ENCODE assay signal across 9 mouse cellular contexts in genomic region chr17:25732082-25732481, GRCm38 (mm10). TPM values are rescaled to one million over a fixed set of nuclear protein-coding genes. Genes with fewer than 3 reads are reported as not detected.
A peak's percentile ranks its signal among the peaks of the same experiment; 100 is the strongest.
DNase-seq lines count a peak whose midpoint lies in the region; ATAC-seq and TF ChIP-seq lines count a peak whose summit lies in the region.
"Had no signal": no experiment of that assay in that cellular context is flagged by ENCODE, and none has a peak within 500 bp of the region (broad histone marks: within the 10 kb centered on the region; RNA-seq: fewer than 3 reads in every experiment).

No protein-coding gene starts in this region.

- H3K27ac ChIP-seq in midbrain, embryonic 11.5 days (ENCODE audit: low read depth, low read length), result no peak overlapping the region
- H3K27ac ChIP-seq in midbrain, embryonic 13.5 days, result no peak overlapping the region
- H3K27ac ChIP-seq in kidney, postnatal 0 days, result no peak overlapping the region
- H3K27ac ChIP-seq in liver, embryonic 14.5 days, result no peak overlapping the region
- H3K27ac ChIP-seq: hindbrain, embryonic 15.5 days had no signal

- no peaks in the 10 kb centered on the region for H3K9me3 ChIP-seq in midbrain, embryonic 11.5 days (ENCODE audit: control insufficient read depth, low read length)
- no peaks in the 10 kb centered on the region for H3K9me3 ChIP-seq in midbrain, embryonic 13.5 days
- no peaks in the 10 kb centered on the region for H3K9me3 ChIP-seq in kidney, postnatal 0 days (replicated peaks; ENCODE audit: low read length)
- no peaks in the 10 kb centered on the region for H3K9me3 ChIP-seq in liver, embryonic 14.5 days (ENCODE audit: control insufficient read depth, low read length)
- H3K9me3 ChIP-seq: hindbrain, embryonic 15.5 days had no signal

- H3K36me3 ChIP-seq in midbrain, embryonic 11.5 days (ENCODE audit: control insufficient read depth, insufficient read depth, low read length), result no peaks in the 10 kb centered on the region
- H3K36me3 ChIP-seq in midbrain, embryonic 13.5 days, result peaks cover 17% of the 10 kb centered on the region
- H3K36me3 ChIP-seq in kidney, postnatal 0 days (ENCODE audit: insufficient read depth, low read length), result 0 out of 2 replicates have a peak, but pooled peaks cover 3% of the 10 kb centered on the region
- H3K36me3 ChIP-seq in liver, embryonic 14.5 days (replicated peaks; ENCODE audit: control insufficient read depth, insufficient read depth, low read depth), result no peaks in the 10 kb centered on the region

- no peak overlapping the region for H3K9ac ChIP-seq in midbrain, embryonic 11.5 days (ENCODE audit: low read length)
- no peak overlapping the region for H3K9ac ChIP-seq in midbrain, embryonic 13.5 days (replicated peaks)
- H3K9ac ChIP-seq in kidney, postnatal 0 days (ENCODE audit: low read depth, low read length), result no peak overlapping the region
- H3K9ac ChIP-seq in liver, embryonic 14.5 days (replicated peaks), result no peak overlapping the region
- H3K9ac ChIP-seq: hindbrain, embryonic 15.5 days had no signal

- TF ChIP-seq CTCF in brain, embryonic 14.5 days (IDR thresholded peaks at IDR 0.05; ENCODE audit: borderline replicate concordance, extremely low read depth, insufficient read depth, insufficient read length), result peak; percentile 93
- peak; percentile 97 for TF ChIP-seq CTCF in kidney, postnatal 0 days (IDR thresholded peaks at IDR 0.05; ENCODE audit: low read depth)
- peak; percentile 97 for TF ChIP-seq CTCF in liver, embryonic 14.5 days (IDR thresholded peaks at IDR 0.05; ENCODE audit: low read depth)

- no peak for ATAC-seq in midbrain, embryonic 11.5 days (ENCODE audit: low FRiP score)
- no peak for ATAC-seq in midbrain, embryonic 13.5 days
- ATAC-seq in kidney, postnatal 0 days (replicated peaks; ENCODE audit: low FRiP score, low read depth), result no peak
- no peak for ATAC-seq in liver, embryonic 14.5 days (ENCODE audit: insufficient read depth)

- H3K4me1 ChIP-seq in midbrain, embryonic 11.5 days (ENCODE audit: control insufficient read depth, insufficient read depth, low read length), result peaks cover 11% of the 10 kb centered on the region
- peaks cover 18% of the 10 kb centered on the region for H3K4me1 ChIP-seq in midbrain, embryonic 13.5 days (replicated peaks)
- H3K4me1 ChIP-seq in kidney, postnatal 0 days (replicated peaks; ENCODE audit: insufficient read depth, low read length), result peaks cover 10% of the 10 kb centered on the region
- no peaks in the 10 kb centered on the region; a peak in 1 of 4 replicates for H3K4me1 ChIP-seq in liver, embryonic 14.5 days (replicated peaks; ENCODE audit: control insufficient read depth in 2 of 2, insufficient read depth in 2 of 2, low read length in 1 of 2)

- peak; percentile 99 for DNase-seq in midbrain, embryonic 11.5 days (ENCODE audit: low spot score, missing footprints)
- DNase-seq in brain, embryonic 14.5 days (ENCODE audit: low read depth), result peak; percentile 86
- peak; percentile 68 to 94 for DNase-seq in frontal cortex, adult 2 months (ENCODE audit: extremely low spot score in 1 of 2, low spot score in 1 of 2)
- peak; percentile 84 for DNase-seq in kidney, postnatal 0 days (ENCODE audit: low spot score)
- peak; percentile 29 to 67 (median 35) for DNase-seq in liver, embryonic 14.5 days (ENCODE audit: low read depth in 3 of 3, low spot score in 3 of 3)
- DNase-seq in retina, postnatal 7 days (ENCODE audit: low read depth, low spot score), result peak; percentile 84
- DNase-seq in urinary bladder, postnatal 14 days (ENCODE audit: low spot score), result peak; percentile 85

- no peak overlapping the region for H3K4me2 ChIP-seq in midbrain, embryonic 11.5 days
- no peak overlapping the region for H3K4me2 ChIP-seq in midbrain, embryonic 13.5 days (replicated peaks)
- H3K4me2 ChIP-seq in kidney, postnatal 0 days (ENCODE audit: low read length), result no peak overlapping the region
- H3K4me2 ChIP-seq in liver, embryonic 14.5 days (ENCODE audit: low read depth), result no peak overlapping the region
- H3K4me2 ChIP-seq: hindbrain, embryonic 15.5 days had no signal

- TF ChIP-seq POLR2A in brain, embryonic 14.5 days (IDR thresholded peaks at IDR 0.05; ENCODE audit: borderline replicate concordance, extremely low read depth, insufficient read depth, insufficient read length, poor library complexity, severe bottlenecking), result no peak

- 20% methylated on average over 2 of the region's 2 CpGs for WGBS in midbrain, embryonic 11.5 days
- WGBS in midbrain, embryonic 13.5 days, result 17% methylated on average over 2 of the region's 2 CpGs
- 21% methylated on average over 2 of the region's 2 CpGs for WGBS in kidney, postnatal 0 days
- WGBS in liver, embryonic 14.5 days (ENCODE audit: insufficient replicate concordance), result 22% methylated on average over 2 of the region's 2 CpGs

- H3K4me3 ChIP-seq in midbrain, embryonic 11.5 days (ENCODE audit: low read depth, low read length), result no peak overlapping the region
- H3K4me3 ChIP-seq in midbrain, embryonic 13.5 days (replicated peaks), result no peak overlapping the region
- H3K4me3 ChIP-seq in kidney, postnatal 0 days (replicated peaks; ENCODE audit: low read depth, low read length), result no peak overlapping the region
- H3K4me3 ChIP-seq in liver, embryonic 14.5 days (ENCODE audit: insufficient read depth in 1 of 2, low read depth in 2 of 2, low read length in 2 of 2), result no peak overlapping the region
- H3K4me3 ChIP-seq: hindbrain, embryonic 15.5 days had no signal

- TF ChIP-seq EP300 in liver, embryonic 14.5 days (IDR thresholded peaks at IDR 0.05; ENCODE audit: low read depth), result no peak

- H3K27me3 ChIP-seq in midbrain, embryonic 11.5 days (ENCODE audit: control insufficient read depth, insufficient read depth, low read length), result no peaks in the 10 kb centered on the region
- no peaks in the 10 kb centered on the region for H3K27me3 ChIP-seq in midbrain, embryonic 13.5 days
- no peaks in the 10 kb centered on the region for H3K27me3 ChIP-seq in kidney, postnatal 0 days (ENCODE audit: insufficient read depth, low read length)
- H3K27me3 ChIP-seq in liver, embryonic 14.5 days (ENCODE audit: control insufficient read depth, insufficient read depth, low read length), result no peaks in the 10 kb centered on the region
- H3K27me3 ChIP-seq: hindbrain, embryonic 15.5 days had no signal

RNA-seq across cellular contexts. Expression of gene Mslnl, which starts 3.8 kb away (rescaled TPM):
- polyA plus RNA-seq in midbrain, embryonic 11.5 days (2014; fragmentation: Nextera tagmentation; extraction: Ambion mirVana), result not detected in 2 replicates
- polyA plus RNA-seq in midbrain, embryonic 13.5 days (2015; fragmentation: Nextera tagmentation; extraction: Ambion mirVana), result not detected in 2 replicates
- polyA plus RNA-seq in brain, embryonic 14.5 days (2012; rRNA removed), result 0.09 TPM in 1 of 2 replicates, not detected in the other
- polyA plus RNA-seq in frontal cortex, adult 2 months (2012; rRNA removed), result 0.16 and 0.88 TPM in 2 replicates
- polyA plus RNA-seq in kidney, postnatal 0 days (2015; fragmentation: Nextera tagmentation; extraction: Ambion mirVana), result not detected in 2 replicates
- not detected in 2 replicates for polyA plus RNA-seq in liver, embryonic 14.5 days (2012; rRNA removed)
- polyA plus RNA-seq in liver, embryonic 14.5 days (2014; fragmentation: Nextera tagmentation; extraction: Ambion mirVana), result not detected in 2 replicates
- polyA plus RNA-seq: hindbrain, embryonic 15.5 days had no signal

RNA-seq across cellular contexts. Expression of gene Rpusd1, which starts 4.6 kb away (rescaled TPM):
- 16.0 and 19.8 TPM in 2 replicates for polyA plus RNA-seq in midbrain, embryonic 11.5 days (2014; fragmentation: Nextera tagmentation; extraction: Ambion mirVana)
- polyA plus RNA-seq in midbrain, embryonic 13.5 days (2015; fragmentation: Nextera tagmentation; extraction: Ambion mirVana), result 23.2 and 24.1 TPM in 2 replicates
- 43.2 and 59.4 TPM in 2 replicates for polyA plus RNA-seq in brain, embryonic 14.5 days (2012; rRNA removed)
- polyA plus RNA-seq in frontal cortex, adult 2 months (2012; rRNA removed), result 98.8 and 117 TPM in 2 replicates
- 14.9 and 16.5 TPM in 2 replicates for polyA plus RNA-seq in kidney, postnatal 0 days (2015; fragmentation: Nextera tagmentation; extraction: Ambion mirVana)
- 9.5 and 11.1 TPM in 2 replicates for polyA plus RNA-seq in liver, embryonic 14.5 days (2012; rRNA removed)
- polyA plus RNA-seq in liver, embryonic 14.5 days (2014; fragmentation: Nextera tagmentation; extraction: Ambion mirVana), result 5.9 and 6.1 TPM in 2 replicates

RNA-seq across cellular contexts. Expression of gene Chtf18, which starts 4.9 kb away (rescaled TPM):
- 15.0 and 17.3 TPM in 2 replicates for polyA plus RNA-seq in midbrain, embryonic 11.5 days (2014; fragmentation: Nextera tagmentation; extraction: Ambion mirVana)
- polyA plus RNA-seq in midbrain, embryonic 13.5 days (2015; fragmentation: Nextera tagmentation; extraction: Ambion mirVana), result 12.8 and 14.1 TPM in 2 replicates
- 12.4 and 18.7 TPM in 2 replicates for polyA plus RNA-seq in brain, embryonic 14.5 days (2012; rRNA removed)
- 2.5 and 2.9 TPM in 2 replicates for polyA plus RNA-seq in frontal cortex, adult 2 months (2012; rRNA removed)
- 10.3 and 13.8 TPM in 2 replicates for polyA plus RNA-seq in kidney, postnatal 0 days (2015; fragmentation: Nextera tagmentation; extraction: Ambion mirVana)
- 14.4 and 19.6 TPM in 2 replicates for polyA plus RNA-seq in liver, embryonic 14.5 days (2012; rRNA removed)
- polyA plus RNA-seq in liver, embryonic 14.5 days (2014; fragmentation: Nextera tagmentation; extraction: Ambion mirVana), result 12.4 and 15.5 TPM in 2 replicates

RNA-seq across cellular contexts. Expression of gene Gng13, which starts 15.1 kb away (rescaled TPM):
- 0.77 and 1.3 TPM in 2 replicates for polyA plus RNA-seq in midbrain, embryonic 11.5 days (2014; fragmentation: Nextera tagmentation; extraction: Ambion mirVana)
- 0.73 and 0.78 TPM in 2 replicates for polyA plus RNA-seq in midbrain, embryonic 13.5 days (2015; fragmentation: Nextera tagmentation; extraction: Ambion mirVana)
- 0.90 and 1.1 TPM in 2 replicates for polyA plus RNA-seq in brain, embryonic 14.5 days (2012; rRNA removed)
- 330 and 335 TPM in 2 replicates for polyA plus RNA-seq in frontal cortex, adult 2 months (2012; rRNA removed)
- polyA plus RNA-seq in kidney, postnatal 0 days (2015; fragmentation: Nextera tagmentation; extraction: Ambion mirVana), result 0.70 TPM in 2 replicates
- polyA plus RNA-seq in liver, embryonic 14.5 days (2012; rRNA removed), result 0.60 TPM in 1 of 2 replicates, not detected in the other
- not detected in 2 replicates for polyA plus RNA-seq in liver, embryonic 14.5 days (2014; fragmentation: Nextera tagmentation; extraction: Ambion mirVana)

RNA-seq across cellular contexts. Expression of gene Msln, which starts 22.1 kb away (rescaled TPM):
- polyA plus RNA-seq in midbrain, embryonic 11.5 days (2014; fragmentation: Nextera tagmentation; extraction: Ambion mirVana), result not detected in 2 replicates
- not detected in 2 replicates for polyA plus RNA-seq in midbrain, embryonic 13.5 days (2015; fragmentation: Nextera tagmentation; extraction: Ambion mirVana)
- 0.07 and 0.19 TPM in 2 replicates for polyA plus RNA-seq in brain, embryonic 14.5 days (2012; rRNA removed)
- 2.9 and 3.0 TPM in 2 replicates for polyA plus RNA-seq in frontal cortex, adult 2 months (2012; rRNA removed)
- polyA plus RNA-seq in kidney, postnatal 0 days (2015; fragmentation: Nextera tagmentation; extraction: Ambion mirVana), result 6.6 and 9.6 TPM in 2 replicates
- 0.66 and 0.69 TPM in 2 replicates for polyA plus RNA-seq in liver, embryonic 14.5 days (2012; rRNA removed)
- 0.91 and 1.0 TPM in 2 replicates for polyA plus RNA-seq in liver, embryonic 14.5 days (2014; fragmentation: Nextera tagmentation; extraction: Ambion mirVana)
- polyA plus RNA-seq: hindbrain, embryonic 15.5 days had no signal

Comparison
In these comparisons a context has a peak if more than half of its experiments do, and no peak if none do; other contexts are left out.
1. DNase-seq: peak in every context shown above with its lines; median percentile 99 in midbrain, embryonic 11.5 days; 86 in brain, embryonic 14.5 days; 85 in urinary bladder, postnatal 14 days; 84 in kidney, postnatal 0 days; 84 in retina, postnatal 7 days; 81 in frontal cortex, adult 2 months; 35 in liver, embryonic 14.5 days.